ENCODE assay signal across 8 mouse cellular contexts in genomic region chr11:69922012-69922756, GRCm38 (mm10). TPM values are rescaled to one million over a fixed set of nuclear protein-coding genes. Genes with fewer than 3 reads are reported as not detected.
DNase-seq lines count a peak whose midpoint lies in the region; ATAC-seq lines count a peak whose summit lies in the region.

No protein-coding gene starts in this region.

- peaks cover 12% of the 10 kb centered on the region for H3K36me3 ChIP-seq in heart, embryonic 11.5 days (ENCODE audit: control insufficient read depth, insufficient read depth, low read length)
- H3K36me3 ChIP-seq in forebrain, embryonic 13.5 days (ENCODE audit: poor library complexity, severe bottlenecking) = peaks cover 20% of the 10 kb centered on the region
- H3K36me3 ChIP-seq in liver, embryonic 15.5 days (replicated peaks) = peaks cover 23% of the 10 kb centered on the region

- no peak for DNase-seq in heart, postnatal 25 days (ENCODE audit: low spot score)
- DNase-seq in CD4-positive helper T cell, adult 2 months (ENCODE audit: low read depth, low spot score) = peak; percentile 52
- DNase-seq in left cerebral cortex, postnatal 36 days (ENCODE audit: low spot score in 2 of 2) = no peak
- no peak for DNase-seq in right cerebral cortex, postnatal 14 days
- no peak for DNase-seq in frontal cortex, postnatal 14 days (ENCODE audit: low spot score in 2 of 2)

- ATAC-seq in heart, embryonic 11.5 days (replicated peaks; ENCODE audit: insufficient number of reproducible peaks, low FRiP score, low TSS enrichment) = no peak
- no peak for ATAC-seq in forebrain, embryonic 13.5 days
- ATAC-seq in liver, embryonic 15.5 days (ENCODE audit: insufficient read depth) = no peak

- H3K9ac ChIP-seq in heart, embryonic 11.5 days (ENCODE audit: low read depth, low read length) = peak overlapping the region; percentile 82
- H3K9ac ChIP-seq in forebrain, embryonic 13.5 days = peak overlapping the region; percentile 74
- peak overlapping the region; percentile 67 for H3K9ac ChIP-seq in liver, embryonic 15.5 days

- H3K9me3 ChIP-seq in heart, embryonic 11.5 days (replicated peaks; ENCODE audit: control insufficient read depth, low read length) = no peaks in the 10 kb centered on the region
- H3K9me3 ChIP-seq in forebrain, embryonic 13.5 days (replicated peaks) = no peaks in the 10 kb centered on the region
- no peaks in the 10 kb centered on the region for H3K9me3 ChIP-seq in liver, embryonic 15.5 days (replicated peaks)

- peak overlapping the region; percentile 55 for H3K4me2 ChIP-seq in heart, embryonic 11.5 days
- peak overlapping the region; percentile 90 for H3K4me2 ChIP-seq in forebrain, embryonic 13.5 days
- H3K4me2 ChIP-seq in liver, embryonic 15.5 days = peak overlapping the region; percentile 90

- WGBS in heart, embryonic 11.5 days (ENCODE audit: insufficient replicate concordance) = 4% methylated on average over 12 of the region's 12 CpGs
- WGBS in forebrain, embryonic 13.5 days = 4% methylated on average over 12 of the region's 12 CpGs
- 3% methylated on average over 12 of the region's 12 CpGs for WGBS in liver, embryonic 15.5 days (ENCODE audit: insufficient replicate concordance)

- no peaks in the 10 kb centered on the region for H3K27me3 ChIP-seq in heart, embryonic 11.5 days (ENCODE audit: control insufficient read depth, insufficient read depth, low read length)
- H3K27me3 ChIP-seq in forebrain, embryonic 13.5 days = no peaks in the 10 kb centered on the region
- H3K27me3 ChIP-seq in liver, embryonic 15.5 days = no peaks in the 10 kb centered on the region

- intact Hi-C loops in heart, postnatal 25 days (cut with DNase I) = loop anchor here (2.0 kb wide), 1 partner anchor 57 kb away; no protein-coding TSS in a partner anchor
- intact Hi-C loops in left cerebral cortex, postnatal 36 days (cut with DNase I) = no loop called here

- H3K4me1 ChIP-seq in heart, embryonic 11.5 days (ENCODE audit: control insufficient read depth, insufficient read depth, low read length) = peaks cover 13% of the 10 kb centered on the region
- peaks cover 26% of the 10 kb centered on the region for H3K4me1 ChIP-seq in forebrain, embryonic 13.5 days
- peaks cover 48% of the 10 kb centered on the region for H3K4me1 ChIP-seq in liver, embryonic 15.5 days (replicated peaks)

- peak overlapping the region; percentile 98 for H3K27ac ChIP-seq in heart, embryonic 11.5 days (ENCODE audit: low read depth, low read length)
- H3K27ac ChIP-seq in forebrain, embryonic 13.5 days = peak overlapping the region; percentile 96
- peak overlapping the region; percentile 97 for H3K27ac ChIP-seq in liver, embryonic 15.5 days (replicated peaks)

- peak overlapping the region; percentile 95 for H3K4me3 ChIP-seq in heart, embryonic 11.5 days (ENCODE audit: low read depth, low read length)
- peak overlapping the region; percentile 92 for H3K4me3 ChIP-seq in forebrain, embryonic 13.5 days
- H3K4me3 ChIP-seq in liver, embryonic 15.5 days (replicated peaks) = peak overlapping the region; percentile 88

RNA-seq across cellular contexts. Expression of gene Eif5a, which starts 0.4 kb away (rescaled TPM):
- polyA plus RNA-seq in heart, embryonic 11.5 days (2014; fragmentation: Nextera tagmentation; extraction: Ambion mirVana) = 1,428 and 1,516 TPM in 2 replicates
- total RNA-seq in heart, postnatal 25 days (2021) = 100 to 1,000 TPM; 427 TPM
- 1,467 and 1,510 TPM in 2 replicates for polyA plus RNA-seq in forebrain, embryonic 13.5 days (2015; fragmentation: Nextera tagmentation; extraction: Ambion mirVana)
- 1,245 and 1,257 TPM in 2 replicates for polyA plus RNA-seq in liver, embryonic 15.5 days (2015; fragmentation: Nextera tagmentation; extraction: Ambion mirVana)
- 100 to 1,000 TPM; 406 to 453 TPM for total RNA-seq in left cerebral cortex, postnatal 36 days (2021)

RNA-seq across cellular contexts. Expression of gene Gps2, which starts 8.5 kb away (rescaled TPM):
- 53.2 and 62.2 TPM in 2 replicates for polyA plus RNA-seq in heart, embryonic 11.5 days (2014; fragmentation: Nextera tagmentation; extraction: Ambion mirVana)
- 10 to 100 TPM; 24.1 to 26.7 TPM for total RNA-seq in heart, postnatal 25 days (2021)
- polyA plus RNA-seq in forebrain, embryonic 13.5 days (2015; fragmentation: Nextera tagmentation; extraction: Ambion mirVana) = 90.1 and 93.2 TPM in 2 replicates
- polyA plus RNA-seq in liver, embryonic 15.5 days (2015; fragmentation: Nextera tagmentation; extraction: Ambion mirVana) = 90.6 and 98.4 TPM in 2 replicates
- total RNA-seq in left cerebral cortex, postnatal 36 days (2021) = 10 to 100 TPM; 25.9 to 32.4 TPM

RNA-seq across cellular contexts. Expression of gene Ybx2, which starts 13.4 kb away (rescaled TPM):
- 1.5 and 4.3 TPM in 2 replicates for polyA plus RNA-seq in heart, embryonic 11.5 days (2014; fragmentation: Nextera tagmentation; extraction: Ambion mirVana)
- total RNA-seq in heart, postnatal 25 days (2021) = 10 to 100 TPM; 18.8 to 23.4 TPM
- 4.5 and 6.0 TPM in 2 replicates for polyA plus RNA-seq in forebrain, embryonic 13.5 days (2015; fragmentation: Nextera tagmentation; extraction: Ambion mirVana)
- polyA plus RNA-seq in liver, embryonic 15.5 days (2015; fragmentation: Nextera tagmentation; extraction: Ambion mirVana) = not detected in 2 replicates
- 10 to 100 TPM in 1 of 2 experiments, 1 to 10 TPM in 1; 4.6 to 14.7 TPM for total RNA-seq in left cerebral cortex, postnatal 36 days (2021)

RNA-seq across cellular contexts. Expression of gene Neurl4, which starts 21.3 kb away (rescaled TPM):
- polyA plus RNA-seq in heart, embryonic 11.5 days (2014; fragmentation: Nextera tagmentation; extraction: Ambion mirVana) = 9.3 and 10.8 TPM in 2 replicates
- total RNA-seq in heart, postnatal 25 days (2021) = 10 to 100 TPM; 44.9 to 46.0 TPM
- 15.5 and 20.2 TPM in 2 replicates for polyA plus RNA-seq in forebrain, embryonic 13.5 days (2015; fragmentation: Nextera tagmentation; extraction: Ambion mirVana)
- polyA plus RNA-seq in liver, embryonic 15.5 days (2015; fragmentation: Nextera tagmentation; extraction: Ambion mirVana) = 2.7 and 3.1 TPM in 2 replicates
- 100 to 1,000 TPM; 114 to 121 TPM for total RNA-seq in left cerebral cortex, postnatal 36 days (2021)

RNA-seq across cellular contexts. Expression of gene 2810408A11Rik, which starts 21.4 kb away (rescaled TPM):
- polyA plus RNA-seq in heart, embryonic 11.5 days (2014; fragmentation: Nextera tagmentation; extraction: Ambion mirVana) = 5.3 and 5.8 TPM in 2 replicates
- under 1 TPM; 0.17 to 0.23 TPM for total RNA-seq in heart, postnatal 25 days (2021)
- polyA plus RNA-seq in forebrain, embryonic 13.5 days (2015; fragmentation: Nextera tagmentation; extraction: Ambion mirVana) = 19.1 and 20.3 TPM in 2 replicates
- 0.89 and 1.0 TPM in 2 replicates for polyA plus RNA-seq in liver, embryonic 15.5 days (2015; fragmentation: Nextera tagmentation; extraction: Ambion mirVana)
- total RNA-seq in left cerebral cortex, postnatal 36 days (2021) = under 1 TPM in 1 of 2 experiments, not detected in 1; 0.64 TPM
